Comparison of ENCODE assay signal across 9 mouse cellular contexts in genomic region chr1:88750126-88750525, GRCm38 (mm10). TPM values are rescaled to one million over a fixed set of nuclear protein-coding genes. Genes with fewer than 3 reads are reported as not detected.
DNase-seq lines count a peak whose midpoint lies in the region; ATAC-seq and TF ChIP-seq lines count a peak whose summit lies in the region.
"Had no signal": no experiment of that assay in that cellular context is flagged by ENCODE, and none has a peak within 500 bp of the region (broad histone marks: within the 10 kb centered on the region; RNA-seq: fewer than 3 reads in every experiment).

No protein-coding gene starts in this region.

- peak; percentile 72 for TF ChIP-seq CTCF in hindbrain, postnatal 0 days (IDR thresholded peaks at IDR 0.05; ENCODE audit: low read depth)
- TF ChIP-seq CTCF in thymus, adult 2 months (IDR thresholded peaks at IDR 0.05; ENCODE audit: borderline replicate concordance, control insufficient read depth, extremely low read depth, insufficient read depth, low read length, poor library complexity) = no peak

- DNase-seq in hindbrain, postnatal 0 days (ENCODE audit: low spot score) = peak; percentile 74
- no peak for DNase-seq in hindbrain, embryonic 10.5 days (ENCODE audit: low spot score)
- DNase-seq in thymus, adult 2 months = peak; percentile 6
- DNase-seq in thymus, postnatal 36 days = no peak
- peak; percentile 54 for DNase-seq in adipocyte (ENCODE audit: low spot score)
- peak; percentile 34 to 50 for DNase-seq in lung, postnatal 4 days
- DNase-seq in ovary, adult 18-20 months (ENCODE audit: low spot score) = no peak
- no peak for DNase-seq in layer of hippocampus, adult 8-10 months (ENCODE audit: low spot score in 2 of 2)

- no peaks in the 10 kb centered on the region for H3K27me3 ChIP-seq in hindbrain, postnatal 0 days (ENCODE audit: insufficient read depth, low read length)
- no peaks in the 10 kb centered on the region for H3K27me3 ChIP-seq in hindbrain, embryonic 10.5 days (ENCODE audit: insufficient read depth, poor library complexity, severe bottlenecking)
- no peaks in the 10 kb centered on the region for H3K27me3 ChIP-seq in thymus, adult 2 months (ENCODE audit: control insufficient read depth, insufficient read depth, low read length)
- H3K27me3 ChIP-seq: stomach, embryonic 15.5 days had no signal

- no peak for TF ChIP-seq POLR2A in thymus, adult 2 months (IDR thresholded peaks at IDR 0.05; ENCODE audit: control insufficient read depth, extremely low read depth, insufficient read depth, low read length, poor library complexity)

- no peak overlapping the region for H3K4me2 ChIP-seq in hindbrain, postnatal 0 days (ENCODE audit: low read depth, low read length)
- H3K4me2 ChIP-seq: stomach, embryonic 15.5 days had no signal

- H3K9me3 ChIP-seq in hindbrain, postnatal 0 days (ENCODE audit: low read length) = no peaks in the 10 kb centered on the region
- no peaks in the 10 kb centered on the region for H3K9me3 ChIP-seq in hindbrain, embryonic 10.5 days
- H3K9me3 ChIP-seq: stomach, embryonic 15.5 days had no signal

- no peaks in the 10 kb centered on the region for H3K4me1 ChIP-seq in hindbrain, postnatal 0 days (ENCODE audit: insufficient read depth, low read length)
- H3K4me1 ChIP-seq in hindbrain, embryonic 10.5 days (replicated peaks) = peaks cover 41% of the 10 kb centered on the region
- peaks cover 2% of the 10 kb centered on the region; the same call in 1 of the 2 replicates for H3K4me1 ChIP-seq in thymus, adult 2 months (replicated peaks; ENCODE audit: control insufficient read depth, insufficient read depth, low read length)

- 93% methylated on average over 3 of the region's 3 CpGs for WGBS in hindbrain, postnatal 0 days
- 87% methylated on average over 3 of the region's 3 CpGs for WGBS in hindbrain, embryonic 10.5 days
- 96% methylated on average over 3 of the region's 3 CpGs for WGBS in thymus, adult 2 months

- no peak overlapping the region for H3K9ac ChIP-seq in hindbrain, postnatal 0 days (replicated peaks; ENCODE audit: low read length)
- H3K9ac ChIP-seq: stomach, embryonic 15.5 days had no signal

- ATAC-seq in hindbrain, postnatal 0 days = no peak

- H3K36me3 ChIP-seq in hindbrain, postnatal 0 days (ENCODE audit: insufficient read depth, low read length) = no peaks in the 10 kb centered on the region
- H3K36me3 ChIP-seq in hindbrain, embryonic 10.5 days = no peaks in the 10 kb centered on the region
- no peaks in the 10 kb centered on the region for H3K36me3 ChIP-seq in thymus, adult 2 months (ENCODE audit: control insufficient read depth, insufficient read depth, low read length)
- H3K36me3 ChIP-seq: stomach, embryonic 15.5 days had no signal

- H3K4me3 ChIP-seq in hindbrain, postnatal 0 days (ENCODE audit: low read length) = no peak overlapping the region
- H3K4me3 ChIP-seq in hindbrain, embryonic 10.5 days = no peak overlapping the region
- no peak overlapping the region for H3K4me3 ChIP-seq in thymus, adult 2 months (ENCODE audit: control insufficient read depth, insufficient read depth, low read length)
- H3K4me3 ChIP-seq: stomach, embryonic 15.5 days had no signal

- H3K27ac ChIP-seq in hindbrain, postnatal 0 days = no peak overlapping the region
- H3K27ac ChIP-seq in hindbrain, embryonic 10.5 days = no peak overlapping the region
- H3K27ac ChIP-seq in thymus, adult 2 months (ENCODE audit: control insufficient read depth, insufficient read depth, low read length) = no peak overlapping the region
- H3K27ac ChIP-seq: stomach, embryonic 15.5 days had no signal

RNA-seq across cellular contexts. Expression of gene Arl4c, which starts 48.1 kb away (rescaled TPM):
- 69.3 and 83.8 TPM in 2 replicates for total RNA-seq in hindbrain, postnatal 0 days (2014; rRNA removed)
- polyA plus RNA-seq in hindbrain, postnatal 0 days (2015; fragmentation: Nextera tagmentation; extraction: Ambion mirVana) = 33.4 and 34.7 TPM in 2 replicates
- 18.5 and 22.2 TPM in 2 replicates for polyA plus RNA-seq in hindbrain, embryonic 10.5 days (2016; fragmentation: Nextera tagmentation; extraction: Ambion mirVana)
- polyA plus RNA-seq in thymus, adult 2 months (2012; rRNA removed) = 71.3 and 98.8 TPM in 2 replicates
- 10 to 100 TPM; 31.3 to 41.3 (median 34.3) TPM for total RNA-seq in layer of hippocampus, adult 8-10 months (2022)

Comparison
In these comparisons a context has a peak if more than half of its experiments do, and no peak if none do; other contexts are left out.
1. DNase-seq: peak in hindbrain, postnatal 0 days (single experiment), thymus, adult 2 months (single experiment), adipocyte (single experiment) and lung, postnatal 4 days (2 of 2); none in hindbrain, embryonic 10.5 days (single experiment), thymus, postnatal 36 days (0 of 2), ovary, adult 18-20 months (single experiment) and layer of hippocampus, adult 8-10 months (0 of 2).